Mouse (Mus musculus): ENCODE results near the gene Tnfsf13b. TPM values are rescaled to one million over a fixed set of nuclear protein-coding genes. Genes with fewer than 3 reads are reported as not detected.

Tnfsf13b gene
- polyA plus RNA-seq, 1 experiment from 2014 or later: 0.94 TPM

DNA sequence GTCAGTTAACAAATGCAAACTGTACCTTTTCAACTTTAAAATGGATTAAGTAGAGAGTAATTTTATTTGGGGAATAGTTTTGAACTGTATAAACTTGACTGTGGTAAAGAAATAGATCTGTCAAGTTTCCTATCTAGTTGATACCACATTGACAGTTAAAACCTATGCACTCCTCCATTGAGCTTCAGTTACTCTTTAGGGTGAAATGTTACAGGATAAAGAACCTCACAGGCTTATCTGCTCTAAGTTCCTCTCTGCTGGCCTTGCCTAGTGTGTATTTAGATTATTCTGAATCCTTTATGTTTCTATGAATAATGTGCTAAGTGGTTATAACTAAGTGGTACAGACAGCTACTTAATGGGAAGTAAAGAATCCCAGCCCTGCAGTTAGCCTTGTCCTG is 26.1 kb upstream of the Tnfsf13b start:
- Histone ChIP-seq H3K27me3 (replicated peaks) (no peaks in the 10 kb centered on the region), H3K9me3 (no peaks in the 10 kb centered on the region), H3K9ac (no peak overlapping the region), H3K27ac (no peak overlapping the region), H3K4me1 (peaks cover 22% of the 10 kb centered on the region), H3K4me2 (no peak overlapping the region), H3K4me3 (replicated peaks) (no peak overlapping the region), H3K36me3 (peaks cover 6% of the 10 kb centered on the region; the same call in 1 of the 2 replicates)
- no peak for ATAC-seq (ENCODE audit: insufficient read depth, low FRiP score, low read depth)

DNA sequence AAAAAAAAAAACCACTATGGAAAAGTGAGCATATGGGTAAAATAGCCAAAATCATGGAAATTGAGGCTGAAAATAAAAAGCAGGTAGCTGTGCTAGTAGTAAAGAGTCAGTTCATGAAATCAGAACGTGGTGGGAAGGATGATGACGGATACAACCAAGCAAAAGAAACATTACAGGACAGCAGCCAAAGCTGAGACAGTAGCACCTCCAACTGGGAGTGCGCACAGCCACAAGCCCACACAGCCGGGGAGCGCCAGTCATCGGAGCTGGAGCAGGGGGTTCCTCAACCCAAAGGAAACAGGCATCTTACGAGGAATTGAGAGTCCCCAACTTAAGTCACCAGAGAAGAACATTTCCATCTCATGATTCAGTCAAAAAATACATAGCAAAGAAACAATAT is 2.2 kb upstream of the Tnfsf13b start:
- WGBS: 81% methylated on average over 7 of the region's 7 CpGs
- no peak overlapping the region for H3K9ac ChIP-seq

DNA sequence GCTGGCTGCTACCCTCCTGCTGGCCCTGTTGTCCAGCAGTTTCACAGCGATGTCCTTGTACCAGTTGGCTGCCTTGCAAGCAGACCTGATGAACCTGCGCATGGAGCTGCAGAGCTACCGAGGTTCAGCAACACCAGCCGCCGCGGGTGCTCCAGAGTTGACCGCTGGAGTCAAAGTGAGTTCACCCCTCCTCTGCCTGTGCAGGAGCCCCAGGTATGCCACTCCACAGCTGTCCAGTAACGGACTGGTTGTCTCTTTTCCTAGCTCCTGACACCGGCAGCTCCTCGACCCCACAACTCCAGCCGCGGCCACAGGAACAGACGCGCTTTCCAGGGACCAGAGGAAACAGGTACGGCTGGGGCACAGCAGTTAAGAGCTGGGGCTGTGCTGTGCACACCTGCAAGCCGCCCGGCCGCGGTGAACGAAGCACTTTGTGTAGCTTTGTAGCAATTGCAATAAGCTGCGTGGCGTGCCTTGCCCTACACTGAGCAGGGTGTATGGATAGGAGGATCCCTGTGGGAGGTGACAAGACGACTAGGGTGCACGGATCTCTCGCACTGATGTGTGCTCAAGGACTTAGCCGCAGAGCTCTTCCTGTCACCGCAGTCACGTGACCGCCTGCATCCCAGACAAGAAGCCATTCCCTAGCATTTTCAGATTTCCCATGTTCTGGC is 856 bp downstream of the Tnfsf13b start:
- ATAC-seq (ENCODE audit: insufficient read depth, low FRiP score, low read depth): no peak
- Histone ChIP-seq H3K4me1 (0 out of 2 replicates have a peak, but pooled peaks cover 2% of the 10 kb centered on the region), H3K9ac (no peak overlapping the region), H3K4me3 (replicated peaks) (peak overlapping the region; percentile 38), H3K27me3 (replicated peaks) (no peaks in the 10 kb centered on the region), H3K4me2 (peak overlapping the region; percentile 73), H3K9me3 (no peaks in the 10 kb centered on the region), H3K27ac (no peak overlapping the region), H3K36me3 (no peaks in the 10 kb centered on the region)
- WGBS: 3% methylated on average over 29 of the region's 29 CpGs

More for the DNA sequence above, 2.2 kb upstream of the Tnfsf13b start:
- Histone ChIP-seq H3K27me3 (replicated peaks) (no peaks in the 10 kb centered on the region), H3K4me1 (0 out of 2 replicates have a peak, but pooled peaks cover 2% of the 10 kb centered on the region), H3K27ac (no peak overlapping the region), H3K4me2 (no peak overlapping the region), H3K4me3 (replicated peaks) (no peak overlapping the region), H3K9me3 (no peaks in the 10 kb centered on the region), H3K36me3 (no peaks in the 10 kb centered on the region)
- no peak for ATAC-seq (ENCODE audit: insufficient read depth, low FRiP score, low read depth)

DNA sequence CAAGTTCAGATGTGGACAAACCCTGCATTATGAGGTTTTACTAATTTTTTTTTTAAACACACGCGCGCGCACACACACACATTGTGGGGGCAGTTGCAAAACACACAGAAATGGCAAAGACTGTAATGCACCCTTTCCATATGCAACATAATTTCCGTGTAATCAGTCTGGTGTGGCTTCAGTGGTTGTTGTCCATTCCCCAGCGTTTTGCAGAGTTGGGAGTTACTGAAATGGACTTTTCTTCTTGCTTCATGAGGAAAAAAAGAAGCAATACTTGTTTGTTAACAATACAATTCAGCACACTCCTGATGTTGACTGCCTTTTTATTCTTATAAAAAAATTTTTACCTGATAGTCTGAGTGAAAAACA is 1.4 kb downstream of the Tnfsf13b start:
- Histone ChIP-seq H3K9ac (no peak overlapping the region), H3K27ac (no peak overlapping the region), H3K4me3 (replicated peaks) (peak overlapping the region; percentile 38), H3K36me3 (no peaks in the 10 kb centered on the region), H3K9me3 (no peaks in the 10 kb centered on the region), H3K27me3 (replicated peaks) (no peaks in the 10 kb centered on the region), H3K4me1 (0 out of 2 replicates have a peak, but pooled peaks cover 2% of the 10 kb centered on the region), H3K4me2 (peak overlapping the region; percentile 73)
- no peak for ATAC-seq (ENCODE audit: insufficient read depth, low FRiP score, low read depth)
- WGBS: 41% methylated on average over 6 of the region's 6 CpGs

DNA sequence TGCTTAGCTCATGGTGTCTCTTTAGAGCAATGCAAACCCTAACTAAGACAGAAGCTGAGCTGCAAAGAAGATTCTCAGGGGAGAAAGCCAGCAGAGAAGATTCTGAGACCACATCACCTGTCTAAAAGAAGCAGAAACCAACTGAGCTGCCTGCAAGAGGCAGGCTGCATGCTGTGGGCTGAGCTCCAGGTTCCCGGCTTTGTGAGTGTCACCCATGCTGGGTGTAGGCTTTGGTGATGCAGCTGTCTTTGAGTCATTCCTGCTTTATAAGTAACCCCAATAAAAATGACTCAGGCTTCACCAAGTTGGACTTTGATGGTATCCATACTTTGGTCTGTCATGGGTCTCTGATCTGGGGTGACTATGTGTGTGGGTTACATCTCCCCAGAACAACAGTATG is 10.0 kb downstream of the Tnfsf13b start:
- H3K27ac ChIP-seq: no peak overlapping the region
- no peaks in the 10 kb centered on the region for H3K36me3 ChIP-seq
- no peaks in the 10 kb centered on the region for H3K9me3 ChIP-seq
- no peak overlapping the region for H3K4me2 ChIP-seq
- no peak overlapping the region for H3K9ac ChIP-seq
- no peaks in the 10 kb centered on the region for H3K27me3 ChIP-seq (replicated peaks)
- WGBS: 81% methylated on average over 1 of the region's 1 CpGs
- no peak for ATAC-seq (ENCODE audit: insufficient read depth, low FRiP score, low read depth)
- H3K4me1 ChIP-seq: no peaks in the 10 kb centered on the region
- no peak overlapping the region for H3K4me3 ChIP-seq (replicated peaks)

DNA sequence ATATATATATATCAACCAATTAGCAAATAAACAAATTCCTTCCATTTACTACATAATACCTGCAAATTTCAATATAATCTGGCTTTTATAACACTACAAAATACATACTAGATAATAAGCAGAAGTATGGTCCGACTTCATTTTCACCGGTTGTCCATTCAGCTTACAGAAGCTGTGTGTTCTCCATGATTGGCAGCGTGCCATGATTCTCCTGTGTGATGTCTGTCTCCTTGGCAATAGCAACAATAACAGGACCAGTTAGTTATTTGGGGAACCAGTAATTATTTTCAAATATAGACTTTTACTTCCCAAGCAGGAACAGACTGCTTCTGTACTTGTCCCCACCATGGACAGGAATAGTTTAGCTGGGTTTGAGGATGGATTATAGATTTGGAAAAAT is 11.0 kb downstream of the Tnfsf13b start:
- 48% methylated on average over 3 of the region's 3 CpGs for WGBS
- no peak for ATAC-seq (ENCODE audit: insufficient read depth, low FRiP score, low read depth)
- H3K36me3 ChIP-seq: no peaks in the 10 kb centered on the region
- no peaks in the 10 kb centered on the region for H3K27me3 ChIP-seq (replicated peaks)
- no peak overlapping the region for H3K4me3 ChIP-seq (replicated peaks)
- no peak overlapping the region for H3K4me2 ChIP-seq
- H3K4me1 ChIP-seq: no peaks in the 10 kb centered on the region
- H3K9me3 ChIP-seq: no peaks in the 10 kb centered on the region
- no peak overlapping the region for H3K9ac ChIP-seq
- H3K27ac ChIP-seq: no peak overlapping the region

DNA sequence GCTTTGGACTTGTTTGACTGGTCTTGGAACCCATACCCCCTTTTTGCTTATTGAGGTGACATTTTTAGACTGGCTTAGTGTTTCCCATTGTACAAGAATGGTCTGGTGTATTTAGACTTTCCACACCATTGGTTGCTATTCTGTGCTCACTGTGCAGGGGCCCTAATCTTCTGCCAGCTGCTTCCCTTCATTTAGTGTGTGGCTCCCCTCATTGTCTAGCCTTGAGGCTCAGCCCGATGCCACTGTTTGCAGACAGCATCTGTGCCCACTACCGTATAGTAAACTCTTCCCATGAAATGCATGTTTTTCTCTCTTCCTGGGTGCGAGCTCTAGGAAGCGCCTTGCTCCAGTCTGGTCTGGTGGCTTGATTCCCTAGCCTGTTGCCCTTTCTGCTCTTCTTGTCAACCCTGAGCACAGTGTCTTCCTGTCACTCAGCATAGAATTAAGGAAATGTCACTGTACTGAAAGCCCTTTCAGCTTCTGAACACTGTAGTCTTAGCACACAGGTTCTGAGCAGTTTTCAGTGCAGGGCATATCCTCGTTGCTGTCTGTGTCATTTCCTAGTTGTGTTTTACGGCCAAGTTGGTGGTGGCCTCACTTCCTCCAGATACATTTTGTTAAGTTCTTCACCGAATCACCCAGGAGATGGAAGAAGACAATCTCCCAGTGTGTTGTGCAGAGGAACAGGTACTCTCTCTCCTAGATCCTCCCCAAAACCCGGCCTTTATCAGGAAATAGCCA is 24.2 kb downstream of the Tnfsf13b start:
- ATAC-seq (ENCODE audit: insufficient read depth, low FRiP score, low read depth): no peak
- Histone ChIP-seq H3K27me3 (replicated peaks) (no peaks in the 10 kb centered on the region), H3K9ac (no peak overlapping the region), H3K4me1 (no peaks in the 10 kb centered on the region), H3K36me3 (no peaks in the 10 kb centered on the region), H3K27ac (no peak overlapping the region), H3K9me3 (no peaks in the 10 kb centered on the region), H3K4me2 (no peak overlapping the region), H3K4me3 (replicated peaks) (no peak overlapping the region)
- WGBS: 75% methylated on average over 8 of the region's 8 CpGs

DNA sequence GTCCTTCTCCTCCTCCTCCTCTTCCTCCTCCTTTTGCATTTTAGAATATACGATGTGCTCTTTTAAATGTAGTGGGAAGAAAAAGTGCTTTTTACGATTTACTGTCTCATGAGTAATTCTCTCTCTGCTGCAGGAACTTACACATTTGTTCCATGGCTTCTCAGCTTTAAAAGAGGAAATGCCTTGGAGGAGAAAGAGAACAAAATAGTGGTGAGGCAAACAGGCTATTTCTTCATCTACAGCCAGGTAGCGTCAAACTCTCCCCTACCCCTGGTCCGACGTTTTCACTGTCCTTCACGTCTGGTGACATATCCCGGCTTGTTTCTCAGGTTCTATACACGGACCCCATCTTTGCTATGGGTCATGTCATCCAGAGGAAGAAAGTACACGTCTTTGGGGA is 24.9 kb downstream of the Tnfsf13b start:
- Histone ChIP-seq H3K36me3 (no peaks in the 10 kb centered on the region), H3K27me3 (replicated peaks) (no peaks in the 10 kb centered on the region), H3K4me1 (no peaks in the 10 kb centered on the region), H3K9ac (no peak overlapping the region), H3K4me3 (replicated peaks) (no peak overlapping the region), H3K27ac (no peak overlapping the region), H3K4me2 (no peak overlapping the region), H3K9me3 (no peaks in the 10 kb centered on the region)
- WGBS: 82% methylated on average over 9 of the region's 9 CpGs
- no peak for ATAC-seq (ENCODE audit: insufficient read depth, low FRiP score, low read depth)

DNA sequence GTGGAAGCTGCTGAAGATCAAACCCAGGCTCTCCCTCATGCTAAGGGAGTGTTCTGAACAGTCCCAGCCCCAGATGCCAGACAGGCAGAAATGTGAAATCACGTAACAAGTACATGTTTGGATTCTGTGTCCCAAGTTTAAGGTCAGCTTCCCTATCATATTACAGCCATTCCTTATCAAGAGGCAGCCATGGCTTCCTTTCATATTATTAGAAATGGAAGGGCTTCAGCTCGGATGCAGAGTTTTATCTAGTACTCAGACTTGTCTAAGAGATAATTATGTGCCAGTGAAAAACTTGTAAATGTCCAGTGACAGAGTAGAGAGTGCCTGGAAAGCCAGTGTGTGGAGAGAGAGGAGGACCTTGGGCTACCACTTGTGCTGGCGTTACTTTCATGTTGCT is 34.6 kb downstream of the Tnfsf13b start:
- Histone ChIP-seq H3K9ac (no peak overlapping the region), H3K27me3 (replicated peaks) (no peaks in the 10 kb centered on the region), H3K9me3 (no peaks in the 10 kb centered on the region), H3K36me3 (no peaks in the 10 kb centered on the region), H3K4me3 (replicated peaks) (no peak overlapping the region), H3K27ac (no peak overlapping the region), H3K4me1 (no peaks in the 10 kb centered on the region), H3K4me2 (no peak overlapping the region)
- 49% methylated on average over 3 of the region's 3 CpGs for WGBS
- ATAC-seq (ENCODE audit: insufficient read depth, low FRiP score, low read depth): no peak

DNA sequence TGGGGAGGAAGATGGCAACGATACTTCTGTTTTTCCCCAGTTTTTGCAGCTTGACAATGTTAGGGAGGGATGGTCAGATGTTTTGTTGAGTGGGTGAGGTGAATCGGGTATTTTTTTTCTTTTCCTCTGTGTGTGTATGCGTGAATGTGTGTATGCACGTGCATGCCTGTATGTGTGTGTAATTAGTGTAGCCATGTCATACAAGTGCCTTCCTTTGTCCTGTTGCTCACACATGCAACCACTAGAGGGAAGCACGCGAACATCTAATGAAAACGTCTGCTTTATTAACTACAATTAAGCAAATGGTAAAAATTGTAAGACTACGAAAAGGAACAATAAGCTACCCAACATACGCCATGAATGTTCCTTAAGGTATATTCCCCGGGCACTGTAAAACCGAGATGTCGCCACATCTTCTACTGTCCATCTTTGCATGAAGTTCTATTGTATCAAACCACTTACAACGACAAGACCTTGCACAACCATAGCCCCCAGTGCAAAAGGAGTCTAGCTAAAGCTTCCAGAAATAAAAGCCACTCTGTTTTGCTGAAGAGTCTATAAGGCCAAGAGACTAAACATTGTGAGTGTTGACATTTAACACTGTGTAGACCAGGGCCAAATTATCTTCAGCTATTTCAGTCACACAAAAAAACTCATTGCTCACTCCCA is 37.7 kb downstream of the Tnfsf13b start:
- H3K4me2 ChIP-seq: no peak overlapping the region
- no peak overlapping the region for H3K9ac ChIP-seq
- no peaks in the 10 kb centered on the region for H3K36me3 ChIP-seq
- H3K27ac ChIP-seq: no peak overlapping the region
- H3K4me3 ChIP-seq (replicated peaks): no peak overlapping the region
- H3K4me1 ChIP-seq: no peaks in the 10 kb centered on the region
- no peak for ATAC-seq (ENCODE audit: insufficient read depth, low FRiP score, low read depth)
- no peaks in the 10 kb centered on the region for H3K9me3 ChIP-seq
- 48% methylated on average over 13 of the region's 13 CpGs for WGBS
- no peaks in the 10 kb centered on the region for H3K27me3 ChIP-seq (replicated peaks)

DNA sequence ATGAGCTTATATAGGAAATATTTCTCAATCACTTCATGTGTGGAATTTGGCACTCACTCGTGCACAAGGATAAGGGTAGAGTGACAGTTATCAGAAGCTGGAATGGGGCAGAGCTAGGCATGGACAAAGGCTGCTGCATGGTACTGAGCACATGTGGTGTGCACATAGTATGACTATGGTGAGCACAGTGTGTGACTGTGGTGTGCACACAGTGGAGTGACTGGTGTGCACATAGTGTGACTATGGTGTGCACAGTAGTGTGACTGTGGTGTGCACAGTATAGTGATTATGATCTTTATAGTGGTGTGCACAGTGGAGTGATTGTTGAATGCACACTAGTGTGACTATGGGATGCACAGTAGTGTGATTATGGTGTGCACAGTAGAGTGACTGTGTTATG is 39.5 kb downstream of the Tnfsf13b start:
- Histone ChIP-seq H3K9me3 (no peaks in the 10 kb centered on the region), H3K4me3 (replicated peaks) (no peak overlapping the region), H3K27me3 (replicated peaks) (no peaks in the 10 kb centered on the region), H3K4me1 (no peaks in the 10 kb centered on the region), H3K27ac (no peak overlapping the region), H3K36me3 (no peaks in the 10 kb centered on the region), H3K9ac (no peak overlapping the region), H3K4me2 (no peak overlapping the region)
- 73% methylated on average over 1 of the region's 1 CpGs for WGBS
- no peak for ATAC-seq (ENCODE audit: insufficient read depth, low FRiP score, low read depth)

DNA sequence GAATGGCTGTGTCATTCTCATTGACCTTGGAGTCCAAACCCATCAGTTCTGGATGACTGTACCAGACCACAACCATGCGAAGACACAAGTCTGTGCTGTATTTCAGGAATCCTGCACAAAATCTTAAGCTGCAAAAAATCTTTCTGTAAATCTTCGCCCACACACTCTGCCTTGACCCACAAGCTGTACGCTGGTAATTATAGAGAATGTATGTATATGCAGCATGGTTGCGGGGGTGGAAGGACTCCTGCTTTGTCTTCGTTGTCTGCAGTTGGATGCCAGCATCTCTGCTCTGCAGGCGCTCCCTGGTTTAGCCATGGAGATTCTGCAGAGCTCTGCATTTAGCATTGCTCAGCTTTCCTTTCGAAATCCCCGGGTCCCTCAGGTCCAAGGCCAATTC is 42.9 kb downstream of the Tnfsf13b start:
- Histone ChIP-seq H3K27me3 (replicated peaks) (no peaks in the 10 kb centered on the region), H3K4me2 (no peak overlapping the region), H3K4me3 (replicated peaks) (no peak overlapping the region), H3K36me3 (no peaks in the 10 kb centered on the region), H3K9me3 (no peaks in the 10 kb centered on the region), H3K27ac (no peak overlapping the region), H3K9ac (no peak overlapping the region), H3K4me1 (no peaks in the 10 kb centered on the region)
- WGBS: 70% methylated on average over 8 of the region's 8 CpGs
- ATAC-seq (ENCODE audit: insufficient read depth, low FRiP score, low read depth): no peak

Measured in stomach, embryonic 15.5 days (tissue).